Mouse (Mus musculus): ENCODE measurements around the gene Grrp1.

DNA sequence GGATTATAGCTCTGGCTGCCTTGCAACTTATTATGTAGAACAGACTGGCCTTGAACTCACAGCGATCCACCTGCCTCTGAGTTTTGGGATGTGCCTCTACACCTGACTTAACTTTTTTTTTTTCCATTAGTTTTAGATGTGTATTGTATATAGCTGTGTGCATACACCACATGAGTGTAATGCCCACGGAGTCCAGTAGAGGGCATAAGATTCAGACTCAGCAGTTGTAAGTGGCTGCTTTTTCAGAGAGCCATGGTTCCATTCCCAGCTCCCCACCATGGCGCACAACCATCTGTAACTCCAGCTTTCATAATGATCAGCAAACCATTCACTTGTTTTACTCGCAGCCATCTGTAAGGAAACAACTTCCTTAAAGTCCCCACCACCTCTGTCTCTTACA lies 42.6 kb upstream of the Grrp1 start:
- TF ChIP-seq POLR2A (IDR thresholded peaks at IDR 0.05; ENCODE audit: borderline replicate concordance, low read depth, low read length): no peak
- no peak for TF ChIP-seq CTCF (IDR thresholded peaks at IDR 0.05; ENCODE audit: low read depth, low read length)

All from bone marrow macrophage, adult 2 months (primary cell).